Mouse (Mus musculus) olfactory bulb, adult 2 months (tissue): ENCODE data around the gene Car10.

Experiments used
- CTCF ChIP-seq: fragments of 200-500 bp; IDR thresholded peaks from 2 replicates; pipeline ENCODE4 v1.5.1; 2012; ENCODE audit warnings: low read depth, mild to moderate bottlenecking, low read length, moderate library complexity; ENCODE audit not compliant: insufficient read depth
- POLR2A ChIP-seq: fragments of 200-500 bp; IDR thresholded peaks from 2 replicates; pipeline ENCODE4 v1.6.1; 2012; ENCODE audit warnings: mild to moderate bottlenecking, low read depth, low read length, moderate library complexity; ENCODE audit not compliant: insufficient read depth

DNA sequence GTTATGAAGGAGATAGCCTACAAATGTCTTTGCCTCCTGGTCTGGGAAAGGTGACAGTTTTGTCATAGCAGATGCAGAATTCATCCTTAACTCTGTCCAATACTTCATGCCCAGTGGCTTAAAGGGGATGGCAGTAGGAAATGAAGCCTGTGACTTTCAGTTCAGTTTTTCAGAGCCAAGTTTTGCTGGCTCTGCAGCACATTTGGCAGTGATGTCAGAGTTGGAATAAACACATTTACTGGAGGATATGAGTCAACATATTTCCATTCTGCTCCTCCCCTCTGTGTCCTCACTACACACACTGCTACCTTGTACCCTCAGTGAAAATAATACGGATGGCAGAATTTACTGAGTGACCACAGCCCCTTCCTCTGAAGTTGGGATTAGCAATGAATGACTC lies 11.6 kb downstream of the Car10 start:
- TF ChIP-seq CTCF = no peak
- TF ChIP-seq POLR2A = no peak
